ENCODE assay signal across 27 mouse cellular contexts in the genomic region with DNA sequence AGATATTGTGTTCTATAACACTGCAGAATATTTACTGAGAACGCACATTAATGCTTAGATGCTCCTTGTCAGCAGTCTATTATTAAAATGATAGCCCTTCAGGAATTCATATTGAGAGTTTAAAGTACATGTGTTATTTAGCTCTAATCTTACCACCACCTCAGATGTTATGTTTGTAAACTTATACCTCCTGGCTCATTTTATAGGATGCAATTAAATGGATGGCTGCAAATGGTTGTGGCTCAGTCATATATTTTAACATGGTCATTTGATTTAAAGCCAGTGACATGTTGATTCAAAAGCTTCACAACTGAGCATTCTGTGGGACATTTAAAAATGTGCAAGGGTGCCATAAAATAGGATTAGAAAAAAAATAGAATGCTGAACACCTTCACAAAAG.
"Had no signal": no experiment of that assay in that cellular context is flagged by ENCODE, and none has a peak within 500 bp of the region (broad histone marks: within the 10 kb centered on the region; RNA-seq: fewer than 3 reads in every experiment).

No protein-coding gene starts in this region.

- H3K36me3 ChIP-seq: heart, embryonic 13.5 days; heart, embryonic 15.5 days; hindbrain, embryonic 10.5 days; hindbrain, embryonic 12.5 days; intestine, embryonic 15.5 days; limb, embryonic 10.5 days; limb, embryonic 12.5 days; liver, embryonic 13.5 days; liver, embryonic 15.5 days had no signal

- H3K27me3 ChIP-seq: heart, embryonic 13.5 days; heart, embryonic 15.5 days; hindbrain, embryonic 12.5 days; intestine, embryonic 15.5 days; limb, embryonic 12.5 days; liver, embryonic 13.5 days; liver, embryonic 15.5 days had no signal

- H3K4me1 ChIP-seq: heart, embryonic 13.5 days; heart, embryonic 15.5 days; hindbrain, embryonic 10.5 days; hindbrain, embryonic 12.5 days; intestine, embryonic 15.5 days; limb, embryonic 10.5 days; limb, embryonic 12.5 days; liver, embryonic 13.5 days; liver, embryonic 15.5 days had no signal

- H3K9ac ChIP-seq: heart, embryonic 13.5 days; heart, embryonic 15.5 days; hindbrain, embryonic 12.5 days; hindbrain, embryonic 14.5 days; intestine, embryonic 15.5 days; limb, embryonic 12.5 days; liver, embryonic 13.5 days; liver, embryonic 15.5 days; liver, postnatal 0 days had no signal

- H3K4me2 ChIP-seq: heart, embryonic 11.5 days; heart, embryonic 13.5 days; heart, embryonic 15.5 days; hindbrain, embryonic 12.5 days; hindbrain, embryonic 14.5 days; intestine, embryonic 15.5 days; limb, embryonic 12.5 days; liver, embryonic 11.5 days; liver, embryonic 13.5 days; liver, embryonic 15.5 days had no signal

- ATAC-seq: hindbrain, embryonic 16.5 days; inflammation-experienced regulatory T-cells, adult 6 months; intestine, embryonic 15.5 days; intestine, postnatal 0 days; liver, postnatal 0 days had no signal

- H3K4me3 ChIP-seq: gastrocnemius, adult 2 months; heart, adult 2 months; heart, embryonic 13.5 days; heart, embryonic 15.5 days; hindbrain, embryonic 10.5 days; hindbrain, embryonic 12.5 days; intestine, embryonic 15.5 days; layer of hippocampus, adult 2 months; left cerebral cortex, adult 2 months; limb, embryonic 10.5 days; limb, embryonic 12.5 days; liver, embryonic 13.5 days; liver, embryonic 15.5 days had no signal

- H3K27ac ChIP-seq: gastrocnemius, adult 2 months; heart, adult 2 months; heart, embryonic 13.5 days; heart, embryonic 15.5 days; hindbrain, embryonic 10.5 days; hindbrain, embryonic 12.5 days; hindbrain, embryonic 14.5 days; intestine, embryonic 15.5 days; layer of hippocampus, adult 2 months; left cerebral cortex, adult 2 months; limb, embryonic 10.5 days; limb, embryonic 12.5 days; liver, embryonic 13.5 days; liver, embryonic 15.5 days had no signal

- H3K9me3 ChIP-seq: heart, embryonic 13.5 days; heart, embryonic 15.5 days; hindbrain, embryonic 10.5 days; hindbrain, embryonic 12.5 days; intestine, embryonic 15.5 days; limb, embryonic 10.5 days; limb, embryonic 12.5 days; liver, embryonic 13.5 days; liver, embryonic 15.5 days had no signal

- DNase-seq: gastrocnemius, adult 2 months; gastrocnemius, postnatal 10 days; gastrocnemius, postnatal 25 days; heart, adult 2 months; heart, postnatal 4 days; kidney, adult 2 months; kidney, postnatal 14 days; kidney, postnatal 36 days; liver; liver, embryonic 13.5 days; liver, postnatal 0 days had no signal
